Mouse (Mus musculus) ES-E14 (cell line): ENCODE results near the gene Ldb3. TPM values are rescaled to one million over a fixed set of nuclear protein-coding genes. Genes with fewer than 3 reads are reported as not detected.

Experiments
- DNase-seq: peaks from one replicate; pipeline ENCODE4 v3.0.0-alpha.2; 2013; ENCODE audit warnings: low read depth, low spot score
- H3K27ac ChIP-seq: 2 replicates; pipeline ENCODE4 v1.5.1; 2012; ENCODE audit warnings: low read depth, mild to moderate bottlenecking, low read length, moderate library complexity, mixed read lengths; ENCODE audit not compliant: poor library complexity, insufficient read depth, severe bottlenecking
- H3K36me3 ChIP-seq: 2 replicates; pipeline ENCODE4 v1.6.1; 2012; ENCODE audit warnings: mild to moderate bottlenecking, low read length, moderate library complexity, mixed read lengths; ENCODE audit not compliant: control insufficient read depth, poor library complexity, insufficient read depth, severe bottlenecking
- H3K4me1 ChIP-seq, 2 experiments: fragments of 150-350 bp in 1 of 2; sonication (generic) in 1 of 2; 2 replicates each; pipeline ENCODE4 v1.6.1; 2012; ENCODE audit warnings: low read length in 2 of 2, mild to moderate bottlenecking in 1 of 2, mixed read lengths in 1 of 2; ENCODE audit not compliant: control insufficient read depth in 2 of 2, insufficient read depth in 2 of 2, poor library complexity in 1 of 2
- H3K4me3 ChIP-seq, 2 experiments: fragments of 150-350 bp in 1 of 2; sonication (generic) in 1 of 2; 2 replicates each; pipeline ENCODE4 v1.5.1; 2012; ENCODE audit warnings: low read length in 2 of 2, low read depth in 1 of 2, mild to moderate bottlenecking in 1 of 2, mixed read lengths in 1 of 2; ENCODE audit not compliant: insufficient read depth in 1 of 2, poor library complexity in 1 of 2, severe bottlenecking in 1 of 2
- H3K9ac ChIP-seq: 2 replicates; pipeline ENCODE4 v1.6.1; 2012; ENCODE audit warnings: low read depth, mild to moderate bottlenecking, low read length, mixed read lengths; ENCODE audit not compliant: poor library complexity, insufficient read depth, severe bottlenecking
- H3K9me3 ChIP-seq: fragments of 150-350 bp; sonication (generic); 2 replicates; pipeline ENCODE4 v1.6.1; 2012; ENCODE audit warnings: low read depth, mild to moderate bottlenecking, low read length; ENCODE audit not compliant: control insufficient read depth, insufficient read depth
- CHD2 ChIP-seq: IDR thresholded peaks from 2 replicates; pipeline ENCODE4 v1.6.1; 2014; ENCODE audit warnings: mild to moderate bottlenecking, low read depth, low read length, inconsistent platforms
- HCFC1 ChIP-seq: IDR thresholded peaks from 2 replicates; pipeline ENCODE4 v1.6.1; 2012; ENCODE audit warnings: low read length, inconsistent platforms, borderline replicate concordance; ENCODE audit not compliant: insufficient read depth
- MAFK ChIP-seq: IDR thresholded peaks from 2 replicates; pipeline ENCODE4 v1.6.1; 2014; ENCODE audit warnings: mild to moderate bottlenecking, low read depth, low read length, inconsistent platforms; ENCODE audit not compliant: insufficient read depth
- ZC3H11A ChIP-seq: IDR thresholded peaks from 2 replicates; pipeline ENCODE4 v1.6.1; 2012; ENCODE audit warnings: low read depth, mild to moderate bottlenecking, inconsistent platforms, low read length, borderline replicate concordance
- ZNF384 ChIP-seq: IDR thresholded peaks from 2 replicates; pipeline ENCODE4 v1.6.1; 2012; ENCODE audit warnings: low read depth, low read length, inconsistent platforms
- in situ Hi-C, 2 experiments: fragments of 600-800 bp; cut with MboI; formaldehyde crosslinking; loops; one replicate each; pipeline ENCODE4 v1.15.1; 2025; ENCODE audit warnings: low sequenced_read_pairs in 2 of 2, inconsistent platforms in 1 of 2; ENCODE audit not compliant: unreplicated experiment in 2 of 2
- total RNA-seq: library from RNA; depleted of rRNA; stranded (reverse); fragments of 300-350 nt; gene quantifications from 2 replicates; pipeline ENCODE4 v1.2.3, GENCODE M21; 2012; rRNA removed

Ldb3 gene
- total RNA-seq, result 0.98 and 1.1 TPM in 2 replicates

GRCm38 (mm10) chr14:34588498-34588897, at the start of gene Ldb3:
Gene Ldb3, minus strand, starts transcription at chr14:34588682.
- no peak for DNase-seq
- Histone ChIP-seq H3K9me3 (no peaks in the 10 kb centered on the region), H3K27ac (no peak within 1 kb of the TSS), H3K9ac (no peak within 1 kb of the TSS), H3K4me1 (peaks cover 0 to 2% of the 10 kb centered on the region in 2 experiments; a peak in 1 of 4 replicates), H3K4me3 (no peak within 1 kb of the TSS), H3K36me3 (no peaks in the 10 kb centered on the region)
- in situ Hi-C loops, result loop anchor here (25.0 kb wide), 1 partner anchor 501 kb away; the partner anchor contains the start of gene Anxa8 (in 2 of the 2)
- TF ChIP-seq CHD2, result no peak
- TF ChIP-seq MAFK, result no peak
- TF ChIP-seq ZNF384, result no peak
- no peak for TF ChIP-seq HCFC1
- TF ChIP-seq ZC3H11A, result no peak

- no peak overlapping the region for H3K27ac ChIP-seq
- TF ChIP-seq ZNF384 (no peak), CHD2 (no peak), MAFK (no peak)
- H3K4me3 ChIP-seq, result no peak overlapping the region
- no peak overlapping the region for H3K9ac ChIP-seq
- H3K9me3 ChIP-seq, result no peaks in the 10 kb centered on the region
- no peaks in the 10 kb centered on the region for H3K36me3 ChIP-seq
- DNase-seq, result no peak
- peaks cover 0 to 6% of the 10 kb centered on the region in 2 experiments; a peak in 1 of 4 replicates for H3K4me1 ChIP-seq
- in situ Hi-C loops, result no loop called here
These were observed 47.2 kb upstream of the Ldb3 start for GRCm38 (mm10) chr14:34635721-34636120.

GRCm38 (mm10) chr14:34635192-34635591, 46.7 kb upstream of the Ldb3 start:
- no peak overlapping the region for H3K27ac ChIP-seq
- in situ Hi-C loops, result no loop called here
- no peaks in the 10 kb centered on the region for H3K9me3 ChIP-seq
- no peak overlapping the region for H3K9ac ChIP-seq
- H3K4me1 ChIP-seq, result peaks cover 0 to 6% of the 10 kb centered on the region in 2 experiments; a peak in 1 of 4 replicates
- DNase-seq, result no peak
- H3K36me3 ChIP-seq, result no peaks in the 10 kb centered on the region
- H3K4me3 ChIP-seq, result no peak overlapping the region
- TF ChIP-seq CHD2 (no peak), ZC3H11A (no peak), HCFC1 (no peak), MAFK (no peak), ZNF384 (no peak)

GRCm38 (mm10) chr14:34632722-34633448, 44.4 kb upstream of the Ldb3 start:
- no peaks in the 10 kb centered on the region for H3K9me3 ChIP-seq
- H3K9ac ChIP-seq, result no peak overlapping the region; the same call in 1 of the 2 replicates
- no peak for TF ChIP-seq ZNF384
- TF ChIP-seq ZC3H11A, result no peak
- TF ChIP-seq MAFK, result no peak
- no peak for TF ChIP-seq HCFC1
- no peak for TF ChIP-seq CHD2
- no peak for DNase-seq
- H3K36me3 ChIP-seq, result no peaks in the 10 kb centered on the region
- H3K27ac ChIP-seq, result no peak overlapping the region
- in situ Hi-C loops, result no loop called here
- peaks cover 0 to 6% of the 10 kb centered on the region in 2 experiments; a peak in 1 of 4 replicates for H3K4me1 ChIP-seq
- no peak overlapping the region for H3K4me3 ChIP-seq

GRCm38 (mm10) chr14:34626824-34627223, 38.3 kb upstream of the Ldb3 start:
- DNase-seq, result no peak
- Histone ChIP-seq H3K27ac (no peak overlapping the region), H3K36me3 (no peaks in the 10 kb centered on the region), H3K4me3 (no peak overlapping the region), H3K4me1 (no peaks in the 10 kb centered on the region), H3K9ac (no peak overlapping the region), H3K9me3 (no peaks in the 10 kb centered on the region)
- TF ChIP-seq ZNF384, result no peak
- no peak for TF ChIP-seq CHD2
- no peak for TF ChIP-seq MAFK
- no peak for TF ChIP-seq ZC3H11A
- TF ChIP-seq HCFC1, result no peak
- in situ Hi-C loops, result loop anchor here (10.0 kb wide), 1 partner anchor 148 kb away; no protein-coding TSS in a partner anchor
